Mouse (Mus musculus) thymus, postnatal 25 days (tissue): ENCODE measurements at regions not wholly inside any gene's neighbourhood (a gene's known extent, or its start where the extent isn't known, plus 50 kb on each side); places are given as distances from the start of the nearest gene placed in this dataset.

Experiments used
- DNase-seq: peaks from one replicate; pipeline ENCODE4 v3.0.0; 2022

GRCm38 (mm10) chr13:106738011-106738410 is 198.7 kb downstream of the Ipo11 start:
- no peak for DNase-seq

- no peak for DNase-seq
Measured at GRCm38 (mm10) chr13:106734323-106734722, 202.4 kb downstream of the Ipo11 start.

- no peak for DNase-seq
Measured at GRCm38 (mm10) chr13:106732906-106733305, 203.9 kb downstream of the Ipo11 start.

- DNase-seq, result no peak
Measured at GRCm38 (mm10) chr13:106723315-106723714, 213.4 kb downstream of the Ipo11 start.

- no peak for DNase-seq
Measured at GRCm38 (mm10) chr13:106721167-106721566, 215.6 kb downstream of the Ipo11 start.

- peak; percentile 22 for DNase-seq
Measured at GRCm38 (mm10) chr13:106715771-106716170, 221.0 kb downstream of the Ipo11 start.

- DNase-seq, result no peak
Measured at GRCm38 (mm10) chr13:106715234-106715633, 221.5 kb downstream of the Ipo11 start.

- no peak for DNase-seq
Measured at GRCm38 (mm10) chr13:106710580-106710979, 226.2 kb downstream of the Ipo11 start.

- no peak for DNase-seq
Measured at GRCm38 (mm10) chr13:106700376-106700775, 236.4 kb downstream of the Ipo11 start.

GRCm38 (mm10) chr13:106699957-106700356 is 236.8 kb downstream of the Ipo11 start:
- no peak for DNase-seq

GRCm38 (mm10) chr13:106691787-106692571 is 244.8 kb downstream of the Ipo11 start:
- DNase-seq, result peak; percentile 5

GRCm38 (mm10) chr13:106690125-106690524 is 246.6 kb downstream of the Ipo11 start:
- no peak for DNase-seq

GRCm38 (mm10) chr13:106689618-106690017 is 247.1 kb downstream of the Ipo11 start:
- DNase-seq, result no peak

GRCm38 (mm10) chr13:106689051-106689450 is 247.7 kb downstream of the Ipo11 start:
- DNase-seq, result no peak

GRCm38 (mm10) chr13:106669665-106670064 is 267.1 kb downstream of the Ipo11 start:
- DNase-seq, result no peak

- DNase-seq, result no peak
Measured at GRCm38 (mm10) chr13:106662195-106662594, 274.6 kb downstream of the Ipo11 start.

- no peak for DNase-seq
Measured at GRCm38 (mm10) chr13:106649363-106649762, 287.4 kb downstream of the Ipo11 start.

GRCm38 (mm10) chr13:106643302-106643975 is 293.3 kb downstream of the Ipo11 start:
- DNase-seq, result no peak

GRCm38 (mm10) chr13:106638706-106639385 is 297.9 kb downstream of the Ipo11 start:
- no peak for DNase-seq

- DNase-seq, result no peak
Measured at GRCm38 (mm10) chr13:106591729-106592128, 345.0 kb downstream of the Ipo11 start.

- DNase-seq, result no peak
Measured at GRCm38 (mm10) chr13:106567658-106568359, 368.9 kb downstream of the Ipo11 start.

- DNase-seq, result no peak
Measured at GRCm38 (mm10) chr13:106562588-106562987, 374.2 kb downstream of the Ipo11 start.

GRCm38 (mm10) chr13:106562161-106562560 is 374.6 kb downstream of the Ipo11 start:
- DNase-seq, result no peak
